Mouse (Mus musculus): ENCODE data around the gene Draxin.

Draxin gene

DNA sequence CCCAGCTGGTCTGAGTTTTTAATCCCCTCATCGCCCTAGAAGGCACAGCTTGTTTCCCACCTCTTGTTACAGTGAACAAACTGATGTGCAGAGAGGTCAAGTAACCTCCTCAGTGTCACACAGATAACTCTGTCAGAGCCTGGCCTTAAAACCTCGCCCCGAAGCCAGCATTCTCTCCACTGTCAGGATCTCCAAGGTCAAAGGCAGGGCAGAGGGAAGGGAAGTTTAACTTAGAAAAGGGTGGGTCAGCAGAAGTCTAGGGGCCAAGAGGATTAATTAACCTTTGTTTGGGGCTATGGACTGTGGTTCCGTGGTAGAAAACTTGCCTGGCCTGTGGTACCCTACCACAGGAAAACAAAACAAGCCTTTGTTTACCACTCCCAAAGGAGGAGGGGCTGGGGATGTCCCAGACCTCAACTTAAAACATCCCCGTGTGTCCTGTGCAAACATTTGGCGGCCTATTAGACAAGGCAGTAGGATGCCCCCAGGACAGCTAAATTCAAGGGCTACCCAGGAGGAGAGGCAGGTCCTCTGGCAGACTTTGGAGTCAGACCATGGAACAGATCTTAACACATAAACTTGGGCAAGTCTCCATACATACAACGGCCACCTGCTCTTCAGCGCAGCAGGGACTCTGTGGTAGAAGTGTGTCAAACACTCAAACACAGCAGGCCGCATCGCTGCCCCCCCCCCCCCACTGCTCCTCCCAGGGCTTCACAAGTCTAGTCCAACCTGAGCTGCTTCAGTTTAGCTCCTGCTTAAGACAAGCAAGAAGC is 45.2 kb downstream of the Draxin start:
- in situ Hi-C loops (cut with MboI, MseI) = no loop called here

DNA sequence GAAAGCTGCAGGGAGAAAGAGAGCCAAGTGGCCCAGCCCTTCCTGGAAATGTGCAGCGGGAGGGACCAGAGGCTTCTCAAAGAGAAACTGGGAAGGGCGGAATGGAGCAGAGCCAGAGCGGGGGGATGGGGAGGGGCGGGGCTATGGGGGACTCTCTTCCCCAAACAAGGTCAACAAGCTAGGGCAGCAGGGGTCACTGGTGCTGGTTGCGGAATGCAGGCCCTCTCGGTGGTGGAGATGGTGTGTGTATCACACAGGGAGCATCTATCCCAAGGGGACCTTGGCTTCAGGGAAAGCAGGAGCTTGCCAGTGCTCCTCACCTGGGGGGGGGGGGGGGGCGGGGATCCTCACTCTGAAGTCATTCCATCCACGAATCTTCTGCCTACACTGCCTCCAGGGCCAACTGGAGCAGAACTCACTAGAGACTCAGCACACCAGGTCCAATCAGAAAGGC is 46.2 kb downstream of the Draxin start:
- in situ Hi-C loops (cut with MboI, MseI) = no loop called here

DNA sequence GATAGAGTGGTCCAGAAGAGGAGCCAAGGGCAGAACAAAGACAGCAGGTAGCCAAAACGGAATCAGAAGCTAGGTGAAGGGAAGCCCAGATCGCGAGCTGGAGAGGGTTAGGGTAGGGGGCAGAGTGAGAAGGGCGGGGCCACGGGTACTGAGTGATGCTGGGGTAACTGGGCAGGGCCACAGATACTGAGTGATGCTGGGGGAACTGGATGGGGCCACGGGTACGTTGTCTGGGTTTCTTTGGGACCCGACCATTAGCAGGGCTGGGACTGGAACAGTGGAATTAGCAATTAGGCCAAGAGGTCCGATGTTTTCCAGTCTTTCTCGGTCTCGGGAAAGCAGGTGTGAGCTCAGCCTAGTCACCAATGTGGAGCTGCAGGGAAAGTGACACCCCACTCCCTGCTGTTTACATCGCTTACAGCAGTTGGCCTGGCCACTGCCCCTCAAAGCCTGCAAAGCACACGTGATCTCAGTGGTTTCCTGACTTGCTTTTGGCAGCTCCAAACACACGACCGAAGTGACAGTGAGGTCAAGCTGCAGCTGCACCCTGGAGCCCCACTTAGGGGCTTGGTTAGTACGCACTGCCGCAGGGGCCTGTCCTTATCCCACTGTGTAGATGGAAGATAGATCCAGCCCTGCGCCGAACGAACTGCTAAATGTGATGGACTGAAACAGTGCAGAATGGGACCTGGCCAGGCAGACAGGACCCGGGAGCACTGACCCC is 47.2 kb downstream of the Draxin start:
- in situ Hi-C loops (cut with MboI, MseI) = no loop called here

DNA sequence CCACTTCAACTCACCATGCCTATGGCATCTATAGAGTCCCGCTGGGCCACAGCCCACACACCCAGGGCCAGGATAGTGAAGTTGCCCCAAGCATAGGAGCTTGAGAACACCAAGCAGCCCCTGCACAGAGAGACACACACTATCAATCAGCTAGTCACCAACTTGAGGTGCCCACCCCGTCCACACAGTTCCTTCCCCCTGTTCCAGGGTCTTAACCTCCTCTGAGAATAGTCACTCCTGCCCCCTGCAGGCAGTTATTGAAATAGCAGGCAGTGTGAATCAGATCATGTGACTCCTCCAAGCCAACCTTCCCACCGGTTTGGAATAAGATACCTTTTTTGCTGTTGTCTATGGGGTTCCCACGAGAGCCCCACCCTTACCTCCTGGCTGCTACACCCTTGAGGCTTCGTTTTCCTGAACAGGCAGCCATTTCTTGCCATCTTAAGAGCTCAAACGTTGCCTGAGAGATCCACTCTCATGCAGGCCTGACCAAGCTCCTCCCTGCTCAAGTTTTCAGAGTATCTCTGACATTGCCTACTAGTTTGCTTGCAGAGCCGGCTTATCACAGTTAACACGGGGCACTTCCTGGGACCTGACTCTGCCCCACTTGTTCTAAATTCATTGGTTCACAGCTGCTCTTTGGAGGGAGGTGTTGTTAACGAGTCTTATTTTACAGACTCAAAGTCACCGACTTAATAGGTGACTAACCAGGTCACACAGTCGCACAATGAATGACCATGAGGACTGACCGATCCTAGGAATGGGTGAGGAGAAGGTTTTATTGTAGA is 48.0 kb downstream of the Draxin start:
- in situ Hi-C loops (cut with MboI, MseI) = no loop called here

DNA sequence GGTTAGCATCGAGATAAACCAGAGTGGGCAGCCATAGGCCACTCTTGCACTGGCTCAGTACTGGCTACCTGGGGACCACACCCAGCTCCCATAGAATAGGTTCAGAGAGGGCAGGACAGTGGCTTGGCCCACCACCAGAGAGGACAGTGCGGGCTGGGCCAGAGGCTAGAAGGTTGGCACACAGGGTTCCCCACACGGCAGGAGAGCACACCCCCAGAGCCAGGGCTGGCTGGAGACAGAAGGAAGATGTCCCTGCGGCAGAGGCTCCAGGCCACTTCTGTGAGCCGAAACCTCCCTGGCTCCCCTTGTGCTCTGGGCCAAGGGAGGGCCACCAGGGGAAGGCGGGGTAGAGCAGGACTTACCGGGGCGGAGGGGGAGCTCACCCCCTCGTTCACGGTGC is 49.3 kb downstream of the Draxin start:
- in situ Hi-C loops (cut with MboI, MseI) = no loop called here

DNA sequence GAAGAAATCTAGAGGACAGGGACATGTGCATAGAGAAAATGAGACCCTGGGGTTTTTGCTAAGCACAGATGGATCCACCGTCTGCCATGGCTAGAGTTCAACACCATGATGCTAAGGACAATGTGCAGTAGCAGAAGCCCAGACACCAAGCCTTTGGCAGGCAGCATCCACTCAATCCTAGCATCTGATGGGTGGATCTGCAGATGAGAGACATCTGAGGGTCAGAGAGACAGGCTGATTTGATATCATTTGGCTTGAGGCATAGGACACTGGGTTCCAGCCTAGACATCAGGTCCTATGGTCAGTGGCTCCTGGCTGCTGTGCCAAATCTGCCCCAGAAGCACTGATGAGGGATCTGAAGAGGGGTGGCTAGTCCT is 49.9 kb downstream of the Draxin start:
- in situ Hi-C loops (cut with MboI, MseI) = no loop called here

DNA sequence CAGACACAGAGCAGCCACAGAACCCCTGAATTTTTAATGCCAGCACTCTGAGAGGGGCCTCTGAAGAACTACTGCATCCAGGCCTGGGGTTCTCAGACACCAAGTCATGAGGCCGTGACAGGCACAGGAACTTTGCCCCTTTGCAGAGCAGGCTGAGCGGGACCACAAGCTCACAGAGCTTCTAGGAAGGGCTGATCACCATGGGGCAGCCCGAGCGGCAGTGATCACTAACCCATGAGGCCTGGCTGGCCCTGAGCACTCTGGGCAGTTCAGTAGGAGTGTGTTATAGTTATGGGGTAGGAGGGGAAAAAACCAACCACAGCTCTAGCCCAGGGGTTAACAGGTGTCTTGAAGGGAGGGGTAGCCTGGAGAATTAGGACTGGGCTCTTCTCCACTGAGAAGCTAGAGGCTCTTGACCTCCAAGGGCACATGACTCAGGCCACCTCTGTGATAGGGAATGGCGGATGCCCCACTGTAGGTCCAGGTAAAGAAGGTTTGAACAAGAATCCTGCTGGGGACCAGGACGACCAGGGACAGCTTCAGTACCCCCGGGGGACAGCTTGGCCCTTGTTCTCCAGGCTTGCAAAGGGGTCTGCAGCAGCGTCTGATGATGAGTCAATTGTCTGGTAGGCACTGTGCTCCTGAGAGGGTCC is 50.4 kb downstream of the Draxin start:
- in situ Hi-C loops (cut with MboI, MseI) = no loop called here

DNA sequence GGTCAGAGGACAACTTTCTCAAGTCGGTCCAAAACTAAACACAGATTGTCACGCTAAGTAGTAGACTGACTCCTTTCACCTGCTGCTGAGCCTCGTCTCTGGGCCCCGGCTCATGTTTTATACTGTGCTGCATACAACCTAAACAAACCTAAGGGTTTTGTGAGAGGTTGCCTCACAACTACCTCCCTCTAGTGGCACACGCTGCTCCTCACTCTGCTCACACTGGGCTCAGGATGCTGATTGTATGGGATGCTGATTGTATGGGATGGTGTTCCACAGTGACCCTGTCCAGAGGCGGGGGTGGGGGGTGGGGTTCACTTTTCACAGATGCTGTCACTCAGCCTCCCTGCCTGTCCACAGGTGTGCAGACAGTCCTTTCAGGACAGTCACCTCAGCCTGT is 51.3 kb downstream of the Draxin start:
- in situ Hi-C loops (cut with MboI, MseI) = no loop called here

DNA sequence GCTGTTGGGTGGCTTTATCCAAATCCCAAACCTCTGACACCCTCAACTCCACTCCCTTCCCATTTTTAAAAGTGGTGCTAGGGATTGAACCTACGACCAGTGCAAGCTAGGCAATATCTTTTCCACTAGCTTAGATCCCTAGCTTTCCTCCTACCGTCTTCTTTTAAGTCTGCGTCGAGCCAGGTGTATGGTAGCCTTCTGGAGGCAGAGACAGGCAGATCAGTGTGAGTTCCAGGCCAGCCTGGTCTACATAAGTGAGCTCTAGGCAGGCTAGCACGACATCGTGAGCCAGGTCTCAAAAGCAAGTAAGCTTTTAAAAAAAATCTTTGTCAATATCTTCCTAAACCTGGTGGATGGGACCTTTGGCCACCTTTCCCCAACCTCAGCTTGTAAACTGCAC is 54.6 kb downstream of the Draxin start:
- in situ Hi-C loops (cut with MboI, MseI) = no loop called here

DNA sequence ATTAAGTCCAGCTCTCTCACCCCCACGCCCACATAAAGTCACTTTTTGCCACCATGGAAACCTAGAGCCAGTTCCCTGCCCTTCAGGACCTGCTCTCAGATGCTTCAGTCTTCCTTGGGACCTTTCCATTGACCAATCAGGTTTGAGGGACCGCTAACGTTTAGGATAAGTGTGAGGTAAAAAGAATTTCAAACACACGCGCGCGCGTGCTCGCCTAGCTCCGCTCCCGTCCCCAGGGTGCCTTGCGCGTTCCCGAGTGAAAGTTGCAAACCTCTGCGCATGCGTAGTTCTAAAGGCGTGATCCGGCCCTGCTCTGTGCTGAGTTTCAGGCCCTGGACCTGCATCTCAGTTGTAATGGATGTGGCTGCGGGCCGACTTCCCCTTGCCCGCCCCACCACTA is 55.2 kb downstream of the Draxin start:
- in situ Hi-C loops (cut with MboI, MseI) = no loop called here

DNA sequence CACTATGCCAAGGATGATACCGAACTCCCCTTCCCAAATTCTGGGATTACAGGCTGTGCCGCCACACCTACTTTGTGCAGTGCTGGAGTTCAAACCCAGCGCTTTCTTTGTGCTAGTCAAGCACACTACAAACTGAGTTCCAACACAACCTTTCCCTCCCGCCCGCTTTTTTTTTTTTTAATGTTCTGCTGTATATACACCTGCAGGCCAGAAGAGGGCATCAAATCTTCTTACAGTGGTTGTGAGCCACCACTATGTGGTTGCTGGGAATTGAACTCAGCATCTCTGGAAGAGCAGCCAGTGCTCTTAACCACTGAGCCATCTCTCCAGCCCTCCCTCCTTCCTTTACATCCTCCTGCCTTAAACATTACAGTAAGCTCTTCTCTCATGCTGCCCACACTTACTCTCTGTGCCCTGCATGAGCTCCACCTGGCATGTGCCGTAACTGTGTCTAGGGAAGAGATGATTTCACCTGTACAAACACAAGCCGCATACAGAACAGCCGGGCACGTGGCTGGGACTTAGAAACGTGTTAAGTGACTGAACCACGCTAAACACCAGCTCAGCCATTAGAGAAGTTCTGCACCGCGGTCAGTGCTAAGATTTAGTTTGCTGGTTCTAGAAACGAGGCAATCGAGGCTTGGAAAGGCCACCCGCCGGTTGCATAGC is 55.8 kb downstream of the Draxin start:
- in situ Hi-C loops (cut with MboI, MseI) = no loop called here

DNA sequence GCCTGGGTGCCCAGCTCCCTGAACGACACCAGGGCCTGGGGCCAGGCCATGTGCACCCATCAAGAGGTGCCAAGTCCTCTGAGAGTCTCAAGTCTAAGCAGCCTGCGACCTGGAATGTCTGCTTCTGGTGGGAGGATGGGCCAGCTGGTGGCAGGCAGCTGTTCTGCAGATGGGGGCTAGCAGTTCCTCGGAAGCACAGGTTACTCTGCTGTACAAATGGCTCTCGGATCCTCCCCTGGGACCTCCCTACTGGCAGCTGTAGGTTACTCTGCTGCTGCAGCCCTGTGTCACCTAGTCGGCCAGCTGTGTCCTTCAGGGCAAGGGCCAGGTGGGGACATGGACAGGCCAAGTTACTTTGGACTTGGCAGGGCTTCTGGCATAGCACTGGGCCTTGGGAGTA is 59.0 kb downstream of the Draxin start:
- in situ Hi-C loops (cut with MboI, MseI) = no loop called here

DNA sequence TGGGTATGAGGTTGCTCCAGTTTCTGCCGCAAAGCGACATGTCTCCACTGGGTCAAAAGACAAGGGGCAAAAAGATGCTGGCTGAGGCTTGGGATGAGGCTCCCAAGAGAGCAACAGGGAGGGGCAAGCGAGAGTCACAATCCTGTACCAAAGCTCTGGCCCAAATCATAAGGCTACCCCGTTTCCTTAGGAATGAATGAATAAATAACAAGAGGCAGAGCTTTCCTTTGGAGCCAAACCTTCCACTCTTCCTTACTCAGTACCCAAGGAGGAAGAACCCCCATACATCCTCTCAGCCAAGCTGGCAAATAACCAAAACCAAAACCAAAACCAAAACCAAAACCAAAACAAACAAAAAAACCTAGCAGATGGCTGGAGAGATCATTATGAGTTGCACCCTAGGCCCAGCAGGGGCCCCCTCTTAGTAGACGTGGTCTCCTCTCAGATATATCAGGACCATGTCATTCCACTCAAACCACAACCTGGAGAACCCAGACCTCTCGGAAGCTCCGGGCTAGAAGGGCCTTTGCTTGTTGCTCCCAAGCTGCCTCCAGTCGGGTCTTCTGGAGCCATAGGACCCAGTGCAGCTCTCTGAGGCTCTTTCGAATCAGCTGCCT is 60.8 kb downstream of the Draxin start:
- in situ Hi-C loops (cut with MboI, MseI) = no loop called here

DNA sequence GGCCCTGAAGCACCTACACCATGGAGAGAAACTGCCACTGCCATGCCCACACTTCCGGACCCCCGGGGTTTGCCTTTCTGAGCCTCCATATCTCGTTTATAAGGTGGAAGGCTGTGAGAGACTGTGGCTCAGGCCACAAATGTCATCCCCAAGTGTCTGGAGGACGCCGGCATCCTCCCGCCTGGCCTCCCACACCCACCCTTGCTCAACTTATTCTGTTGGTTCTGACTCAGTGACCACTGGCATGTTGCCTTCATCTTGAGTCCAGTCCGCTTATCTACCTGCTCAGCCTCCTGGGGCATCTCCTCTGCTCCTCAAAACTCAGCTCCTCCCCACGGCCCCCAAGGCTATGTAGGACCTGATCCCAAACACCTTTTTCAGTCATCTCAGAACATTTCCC is 63.2 kb downstream of the Draxin start:
- in situ Hi-C loops (cut with MboI, MseI) = no loop called here

DNA sequence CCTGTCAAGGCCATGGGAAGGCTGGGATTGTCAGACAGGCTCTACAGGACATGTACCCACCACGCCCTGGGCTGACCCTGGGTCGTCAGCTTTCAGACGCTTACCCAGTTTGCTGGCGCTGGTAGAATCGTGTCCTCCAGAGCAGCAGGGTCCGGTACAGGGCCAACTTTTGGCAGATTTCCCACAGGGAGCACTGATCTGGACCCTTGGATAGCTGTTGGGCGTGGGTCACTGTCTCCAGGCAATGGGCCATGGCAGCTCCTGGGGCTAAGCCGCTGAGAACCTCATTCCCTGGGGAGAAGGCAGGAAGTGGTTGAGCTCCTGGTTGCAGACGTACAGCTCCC is 64.1 kb downstream of the Draxin start:
- in situ Hi-C loops (cut with MboI, MseI) = no loop called here

DNA sequence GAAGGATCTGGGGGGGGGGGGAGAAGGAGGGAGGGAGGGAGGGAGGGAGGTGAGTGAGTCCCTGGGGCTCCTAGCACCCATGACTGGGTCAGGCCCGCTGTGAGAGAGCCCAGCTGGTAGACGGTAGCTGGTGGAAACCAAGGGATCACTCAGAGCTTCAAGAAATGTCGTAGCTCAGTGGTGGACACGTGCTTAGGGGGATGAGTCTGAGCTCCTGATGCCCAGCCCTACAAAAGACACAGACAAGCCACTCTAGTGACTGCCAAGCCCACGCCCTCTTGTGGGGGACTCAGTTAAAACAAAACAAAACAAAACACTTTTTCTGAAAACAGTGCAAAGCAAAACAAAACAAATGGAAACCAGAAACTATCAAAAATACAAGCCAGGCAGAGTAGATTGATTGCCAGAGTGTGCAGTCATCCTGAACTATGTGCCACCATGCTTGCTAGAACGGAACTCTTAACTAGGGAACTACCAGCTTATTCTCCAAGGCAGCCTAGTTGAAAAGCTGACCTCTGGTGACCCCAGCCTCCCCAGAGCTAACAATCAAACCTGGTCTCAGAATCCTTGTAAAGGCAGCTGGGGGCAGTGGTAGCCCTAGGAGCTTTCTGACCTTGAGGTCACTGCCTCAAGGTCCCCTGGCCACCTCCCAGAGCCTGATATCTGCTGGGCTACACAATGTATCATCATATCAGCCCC is 64.6 kb downstream of the Draxin start:
- in situ Hi-C loops (cut with MboI, MseI) = no loop called here

DNA sequence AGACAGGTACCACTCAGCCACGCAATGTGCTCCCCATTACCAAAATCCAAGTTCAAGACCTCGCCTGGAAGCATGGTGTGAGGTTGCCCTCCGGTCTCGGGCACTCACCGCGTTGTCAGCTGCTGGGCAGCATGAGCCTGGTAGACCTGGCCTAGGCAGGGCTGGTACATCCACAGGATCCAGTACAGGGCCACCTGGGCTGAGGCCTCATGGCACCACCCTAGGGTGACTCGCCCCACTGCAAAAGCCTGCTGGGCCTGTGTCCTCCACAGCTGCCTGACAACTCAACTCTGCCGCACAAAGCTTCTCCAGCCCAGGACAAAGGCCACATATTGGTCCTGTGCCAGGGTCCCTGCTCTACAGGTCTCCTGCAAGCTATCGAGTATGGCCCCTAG is 69.4 kb downstream of the Draxin start:
- in situ Hi-C loops (cut with MboI, MseI) = no loop called here

DNA sequence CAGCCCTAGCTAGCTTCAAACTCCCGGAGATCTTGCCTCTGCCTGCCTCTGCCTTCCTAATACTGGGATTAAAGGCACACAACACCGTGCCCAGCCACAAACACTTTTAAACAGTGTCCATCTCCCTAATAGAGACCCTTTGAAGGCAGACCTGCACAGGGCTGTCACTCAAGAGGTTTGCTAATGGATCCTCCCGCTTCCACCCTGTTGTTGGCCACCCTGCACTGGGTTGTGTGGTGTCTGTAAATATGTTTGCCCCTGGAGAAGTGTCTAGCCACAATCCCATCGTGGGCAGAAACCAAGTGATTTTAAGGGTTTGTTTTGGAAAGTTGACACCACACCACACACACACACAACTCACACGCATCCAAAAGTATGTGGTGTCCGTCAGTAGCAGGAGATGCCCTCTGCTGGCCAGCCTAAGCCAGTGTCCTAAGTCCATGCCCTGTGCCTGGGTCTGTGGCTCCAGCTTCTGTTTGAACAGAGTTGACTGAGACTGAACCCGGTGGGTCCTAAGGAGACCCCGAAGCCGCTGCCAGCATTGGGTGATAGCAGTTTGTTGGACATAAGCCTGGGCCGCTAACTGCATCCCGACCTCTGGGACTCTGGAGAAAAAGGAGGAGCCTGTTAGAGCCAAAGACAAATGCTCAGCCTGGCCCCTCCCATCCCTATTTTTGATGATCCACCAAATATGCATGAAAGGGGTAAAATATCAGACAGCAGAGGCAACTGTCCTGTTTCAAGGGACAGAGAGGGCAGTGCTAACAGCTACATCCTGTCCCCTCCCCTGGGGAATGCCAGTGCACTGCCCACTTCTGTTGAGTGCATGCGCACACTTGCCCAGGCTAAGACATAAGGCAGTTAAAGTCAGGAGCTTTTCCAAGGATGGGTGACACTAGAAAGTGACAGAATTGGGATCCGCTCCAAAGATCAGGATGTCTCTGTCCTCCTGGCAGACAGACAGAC is 70.1 kb downstream of the Draxin start:
- in situ Hi-C loops (cut with MboI, MseI) = no loop called here

DNA sequence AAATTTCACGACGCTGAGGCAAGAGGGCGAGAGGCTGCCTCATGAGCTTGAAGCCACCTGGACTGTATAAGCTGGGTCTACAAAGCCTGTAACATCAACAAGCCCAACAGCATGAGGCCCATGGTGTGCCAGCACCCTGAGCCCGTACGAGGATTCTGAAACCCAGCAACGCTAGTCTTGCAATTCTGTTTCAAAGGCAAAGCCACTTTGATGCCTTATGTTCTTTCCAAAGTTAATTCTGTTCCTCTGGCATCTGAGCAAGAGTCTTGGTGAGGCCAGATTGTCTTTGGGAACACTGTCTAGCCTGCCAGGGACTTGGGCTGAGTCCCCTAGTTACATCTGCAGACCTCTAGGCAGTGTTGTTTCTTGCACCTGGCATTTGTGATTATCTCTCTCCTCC is 71.5 kb downstream of the Draxin start:
- in situ Hi-C loops (cut with MboI, MseI) = no loop called here
